Mouse (Mus musculus): ENCODE data around the gene Cyb561a3. TPM values are rescaled to one million over a fixed set of nuclear protein-coding genes. Genes with fewer than 3 reads are reported as not detected.
A peak's percentile ranks its signal among the peaks of the same experiment; 100 is the strongest.
"Not testable (repeated sequence)": the region's sequence is repeated elsewhere in the genome, so short reads cannot be mapped to it uniquely, and the experiment has no call there.

Gene Cyb561a3
- 40.0 TPM for polyA plus RNA-seq (2021)

GRCm38 (mm10) chr19:10576690-10577561 is at the start of gene Cyb561a3, which contains the start of gene Tmem138:
Cyb561a3 (plus strand) TSS chr19:10577172.
Tmem138 (minus strand) TSS chr19:10577362.
- DNase-seq (ENCODE audit: low read depth, low spot score) (peak; percentile 82), ATAC-seq (peak; percentile 92)
- H3K27me3 ChIP-seq = no peaks in the 10 kb centered on the region
- TF ChIP-seq CTCF (IDR thresholded peaks at IDR 0.05) = peak; percentile 93
- CTCF ChIA-PET = interaction anchor here (0.7 to 5.2 kb wide), 11 partner anchors 9 to 385 kb away, joined by 3 to 49 read pairs (median 5); partner anchors contain the start of genes Ddb1 and Tkfc
- in situ Hi-C loops (cut with MboI; ENCODE audit: low pct_unique_long_range_greater_than_20kb) = no loop called here
- POLR2A ChIA-PET = interaction anchor here (0.9 to 2.0 kb wide), 3 partner anchors 13 to 29 kb away, joined by 5 to 7 read pairs (median 6); partner anchors contain the start of gene Tkfc

DNA sequence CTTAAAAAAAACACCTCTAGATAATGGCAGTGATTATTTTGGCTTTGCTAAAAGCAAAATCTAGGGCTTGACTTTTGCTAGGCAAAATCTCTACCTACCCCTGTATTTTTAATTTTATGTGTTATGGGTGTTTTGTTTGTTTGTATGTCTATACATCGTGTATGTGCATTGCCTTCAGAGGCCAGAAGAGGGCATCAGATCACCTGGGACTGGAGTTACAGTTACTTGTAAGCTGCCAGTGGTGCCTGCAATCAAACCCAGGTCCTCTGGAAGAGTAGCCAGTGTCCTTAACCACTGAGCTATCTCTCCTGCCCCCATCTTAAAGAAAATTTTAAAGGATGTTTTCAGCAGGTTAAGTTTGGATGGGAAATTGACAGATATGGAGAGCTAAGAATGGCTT is 46.9 kb upstream of the Cyb561a3 start:
- ChIA-PET POLR2A (no interaction called here), CTCF (interaction anchor here (0.7 to 1.6 kb wide), 4 partner anchors 9 to 72 kb away, joined by 3 to 5 read pairs (median 4); no protein-coding TSS in a partner anchor)
- no peak for DNase-seq (ENCODE audit: low read depth, low spot score)
- H3K27me3 ChIP-seq = no peaks in the 10 kb centered on the region
- ATAC-seq = no peak
- in situ Hi-C loops (cut with MboI; ENCODE audit: low pct_unique_long_range_greater_than_20kb) = no loop called here
- peak; percentile 50 for TF ChIP-seq CTCF (IDR thresholded peaks at IDR 0.05)

GRCm38 (mm10) chr19:10539454-10539853 is 37.5 kb upstream of the Cyb561a3 start:
- CTCF ChIA-PET = interaction anchor here (0.9 to 2.5 kb wide), 5 partner anchors 9 to 36 kb away, joined by 3 to 14 read pairs (median 5); partner anchors contain the start of genes Cpsf7 and Sdhaf2
- in situ Hi-C loops (cut with MboI; ENCODE audit: low pct_unique_long_range_greater_than_20kb) = no loop called here
- POLR2A ChIA-PET = no interaction called here
- no peaks in the 10 kb centered on the region for H3K27me3 ChIP-seq
- no peak for TF ChIP-seq CTCF (IDR thresholded peaks at IDR 0.05)
- no peak for ATAC-seq
- no peak for DNase-seq (ENCODE audit: low read depth, low spot score)

GRCm38 (mm10) chr19:10555624-10556510 is 21.1 kb upstream of the Cyb561a3 start, which contains the start of gene Tmem216:
Tmem216 (minus strand) TSS chr19:10556238.
- no peak for DNase-seq (ENCODE audit: low read depth, low spot score)

DNA sequence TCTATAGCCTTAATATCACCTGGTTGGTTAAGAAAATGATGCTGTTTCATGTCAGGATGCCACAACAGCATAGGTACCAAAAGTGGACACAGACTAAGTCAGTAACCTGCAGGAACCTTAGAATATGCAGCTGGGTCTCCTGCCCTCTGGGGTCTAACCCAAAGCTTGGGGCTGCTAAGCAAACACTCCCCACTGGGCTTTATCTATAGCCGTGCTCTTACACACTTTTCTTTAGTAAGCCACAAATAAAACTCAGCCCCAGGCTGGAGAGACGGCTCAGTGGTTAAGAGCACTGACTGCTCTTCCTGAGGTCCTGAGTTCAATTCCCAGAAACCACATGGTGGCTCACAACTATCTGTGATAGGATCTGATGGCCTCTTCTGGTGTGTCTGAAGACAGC is 20.0 kb upstream of the Cyb561a3 start:
- in situ Hi-C loops (cut with MboI; ENCODE audit: low pct_unique_long_range_greater_than_20kb) = no loop called here
- no peak for TF ChIP-seq CTCF (IDR thresholded peaks at IDR 0.05)
- ChIA-PET POLR2A (interaction anchor here (0.7 to 3.1 kb wide), 4 partner anchors 18 to 222 kb away, joined by 3 to 17 read pairs (median 4); partner anchors contain the start of genes Ddb1 and Tkfc), CTCF (interaction anchor here (3.4 kb wide), 1 partner anchor 46 kb away, joined by 11 read pairs; no protein-coding TSS in a partner anchor)
- ATAC-seq (no peak), DNase-seq (ENCODE audit: low read depth, low spot score) (no peak)
- H3K27me3 ChIP-seq = no peaks in the 10 kb centered on the region

More at GRCm38 (mm10) chr19:10555624-10556510, 21.1 kb upstream of the Cyb561a3 start, which contains the start of gene Tmem216:
- no peak for TF ChIP-seq CTCF (IDR thresholded peaks at IDR 0.05)
- ATAC-seq = peak; percentile 94
- POLR2A ChIA-PET = interaction anchor here (0.7 to 3.1 kb wide), 9 partner anchors 10 to 53 kb away, joined by 3 to 17 read pairs (median 4); partner anchors contain the start of genes Ddb1 and Tkfc
- H3K27me3 ChIP-seq = no peaks in the 10 kb centered on the region
- in situ Hi-C loops (cut with MboI; ENCODE audit: low pct_unique_long_range_greater_than_20kb) = no loop called here
- CTCF ChIA-PET = interaction anchor here (1.0 to 3.4 kb wide), 3 partner anchors 17 to 47 kb away, joined by 3 to 14 read pairs (median 11); no protein-coding TSS in a partner anchor

DNA sequence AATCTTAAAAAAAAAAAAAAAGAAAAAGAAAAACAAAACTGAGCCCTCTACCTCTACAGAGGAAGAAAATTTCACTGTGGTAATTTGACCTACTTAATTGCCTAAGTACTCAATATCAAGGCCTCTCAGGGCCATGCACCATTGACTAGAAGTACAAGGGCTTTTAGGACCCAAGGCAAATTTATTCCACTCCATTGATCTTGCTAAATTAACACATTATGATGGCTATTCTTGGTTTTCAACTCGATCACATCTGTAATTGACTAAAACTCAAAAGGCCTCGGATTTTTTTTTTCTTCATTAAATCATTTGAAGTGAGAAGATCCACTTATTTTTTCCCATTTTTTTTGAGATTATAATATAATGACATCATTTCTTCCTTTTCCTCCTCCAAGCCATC is 19.5 kb upstream of the Cyb561a3 start:
- in situ Hi-C loops (cut with MboI; ENCODE audit: low pct_unique_long_range_greater_than_20kb) = no loop called here
- H3K27me3 ChIP-seq = no peaks in the 10 kb centered on the region
- DNase-seq (ENCODE audit: low read depth, low spot score) = no peak
- CTCF ChIA-PET = interaction anchor here (3.4 kb wide), 1 partner anchor 45 kb away, joined by 11 read pairs; no protein-coding TSS in a partner anchor
- no peak for TF ChIP-seq CTCF (IDR thresholded peaks at IDR 0.05)
- POLR2A ChIA-PET = interaction anchor here (0.7 to 3.1 kb wide), 3 partner anchors 18 to 222 kb away, joined by 3 to 17 read pairs (median 4); partner anchors contain the start of genes Ddb1 and Tkfc
- no peak for ATAC-seq

DNA sequence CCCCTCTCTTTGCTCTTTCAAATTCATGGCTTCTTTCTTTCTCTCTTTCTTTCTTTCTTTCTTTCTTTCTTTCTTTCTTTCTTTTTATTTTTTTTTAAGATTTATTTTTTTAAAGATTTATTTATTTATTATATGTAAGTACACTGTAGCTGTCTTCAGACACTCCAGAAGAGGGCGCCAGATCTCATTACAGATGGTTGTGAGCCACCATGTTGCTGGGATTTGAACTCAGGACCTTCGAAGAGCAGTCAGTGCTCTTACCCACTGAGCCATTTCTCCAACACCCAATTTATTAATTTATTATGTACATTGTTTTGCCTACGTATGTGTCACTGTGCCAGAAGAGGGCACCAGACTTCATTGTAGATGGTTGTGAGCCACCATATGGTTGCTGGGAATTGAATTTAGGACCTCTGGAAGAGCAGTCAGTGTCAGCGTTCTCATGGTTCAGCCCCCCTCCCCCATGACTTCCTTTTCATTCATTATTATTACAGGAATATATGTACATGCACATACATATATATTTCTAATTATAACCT is 19.1 kb upstream of the Cyb561a3 start:
- in situ Hi-C loops (cut with MboI; ENCODE audit: low pct_unique_long_range_greater_than_20kb); H3K27me3 ChIP-seq; CTCF ChIA-PET; ATAC-seq; DNase-seq (ENCODE audit: low read depth, low spot score): not testable (repeated sequence)
- TF ChIP-seq CTCF (IDR thresholded peaks at IDR 0.05) = peak; percentile 64
- POLR2A ChIA-PET = interaction anchor here (1.9 to 3.1 kb wide), 2 partner anchors 46 to 47 kb away, joined by 11 to 17 read pairs; partner anchors contain the start of genes Ddb1 and Tkfc

DNA sequence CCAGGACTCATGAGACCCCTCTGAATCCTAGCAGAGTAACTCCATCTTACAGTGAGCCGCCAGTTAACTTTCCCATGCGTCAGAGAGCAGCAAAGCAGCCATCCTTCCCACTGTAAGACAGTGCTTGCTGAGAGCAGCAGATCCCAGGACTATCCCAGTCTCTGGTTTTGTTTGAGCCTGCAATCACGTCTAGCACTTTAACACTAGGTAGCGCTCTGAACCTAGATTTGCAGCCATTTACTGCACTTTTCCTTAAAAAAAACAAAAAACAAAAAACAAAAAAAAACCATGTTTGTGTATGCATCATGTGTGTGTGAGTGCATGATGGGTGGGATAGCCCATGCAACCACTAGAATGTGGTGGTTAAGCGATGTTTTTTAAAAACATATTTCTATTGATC is 16.9 kb upstream of the Cyb561a3 start:
- ChIA-PET CTCF (interaction anchor here (2.0 to 6.4 kb wide), 3 partner anchors 42 to 150 kb away, joined by 7 to 42 read pairs (median 22); partner anchors contain the start of gene Ddb1), POLR2A (interaction anchor here (1.9 kb wide), 1 partner anchor 44 kb away, joined by 11 read pairs; the partner anchor contains the start of genes Ddb1 and Tkfc)
- H3K27me3 ChIP-seq = no peaks in the 10 kb centered on the region
- ATAC-seq (no peak), DNase-seq (ENCODE audit: low read depth, low spot score) (no peak)
- peak; percentile 78 for TF ChIP-seq CTCF (IDR thresholded peaks at IDR 0.05)
- in situ Hi-C loops (cut with MboI; ENCODE audit: low pct_unique_long_range_greater_than_20kb) = loop anchor here (5.0 kb wide), 1 partner anchor 42 kb away; no protein-coding TSS in a partner anchor

Measured in Patski (cell line).